Mouse (Mus musculus): ENCODE measurements at regions not wholly inside any gene's neighbourhood (a gene's known extent, or its start where the extent isn't known, plus 50 kb on each side); places are given as distances from the start of the nearest gene placed in this dataset.

DNA sequence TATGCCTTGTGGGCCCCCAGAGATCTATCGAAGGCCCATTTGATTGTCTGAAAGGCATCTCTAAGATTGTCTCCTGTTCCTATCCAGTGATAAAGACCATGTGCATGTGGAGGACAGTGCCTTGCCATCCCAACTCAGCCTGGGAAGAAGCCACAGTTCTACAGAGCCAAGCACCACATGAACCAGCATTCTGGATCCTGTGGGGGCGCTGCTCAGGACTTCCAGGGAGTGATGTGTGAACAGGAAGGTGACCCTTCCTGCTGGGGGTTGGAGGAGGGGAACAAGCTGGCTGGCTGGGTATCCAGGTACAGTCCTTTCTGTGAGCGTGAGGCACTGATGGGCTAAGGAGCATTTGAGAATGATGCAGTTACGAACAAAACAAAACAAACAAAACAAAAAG lies 163.8 kb downstream of the Gm26897 start:
- no peak for DNase-seq

DNA sequence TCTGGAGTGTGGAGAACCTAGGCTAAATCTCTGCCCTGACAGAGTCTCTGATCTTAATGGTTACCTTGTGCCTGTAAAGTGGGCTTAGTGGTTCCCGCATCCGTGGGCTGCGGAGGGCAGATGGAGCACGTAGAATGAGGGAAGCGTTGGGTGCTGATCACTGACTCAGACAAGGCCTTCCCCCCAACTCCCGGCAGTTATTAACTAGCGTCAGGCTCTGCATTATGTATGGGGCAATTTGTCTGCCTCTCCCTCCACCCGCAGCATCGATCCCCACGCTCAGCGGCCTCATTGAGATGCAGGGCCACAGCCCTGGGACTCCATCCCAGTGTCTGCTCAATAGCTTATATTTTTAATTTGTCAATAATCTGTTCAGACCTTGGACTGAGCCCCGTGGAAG lies 164.8 kb downstream of the Gm26897 start:
- no peak for DNase-seq

GRCm38 (mm10) chr5:111901197-111901596 lies 167.5 kb downstream of the Gm26897 start:
- no peak for DNase-seq

DNA sequence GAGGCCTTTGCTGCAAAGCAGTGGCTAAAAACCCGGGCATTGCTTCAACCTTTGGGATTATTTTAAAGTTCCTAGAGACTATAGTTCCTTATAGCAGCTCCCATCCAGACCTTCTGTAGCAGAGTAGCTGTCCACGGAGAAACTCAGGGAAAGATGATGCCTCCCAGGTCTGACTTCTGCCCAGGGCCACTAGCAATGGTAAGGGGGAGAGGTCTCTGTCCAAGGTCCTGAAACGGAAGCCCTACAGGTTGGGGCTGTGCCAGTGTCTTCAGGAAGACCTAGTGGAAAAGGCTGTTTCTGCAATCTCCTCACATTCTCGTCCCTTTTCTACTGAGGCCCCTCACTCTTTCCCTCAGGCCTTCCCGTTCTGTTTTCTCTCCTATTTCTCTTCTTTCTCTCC lies 168.0 kb downstream of the Gm26897 start:
- no peak for DNase-seq

- DNase-seq = peak; percentile 46
Observed at GRCm38 (mm10) chr5:111908085-111908484, 174.4 kb downstream of the Gm26897 start.

DNA sequence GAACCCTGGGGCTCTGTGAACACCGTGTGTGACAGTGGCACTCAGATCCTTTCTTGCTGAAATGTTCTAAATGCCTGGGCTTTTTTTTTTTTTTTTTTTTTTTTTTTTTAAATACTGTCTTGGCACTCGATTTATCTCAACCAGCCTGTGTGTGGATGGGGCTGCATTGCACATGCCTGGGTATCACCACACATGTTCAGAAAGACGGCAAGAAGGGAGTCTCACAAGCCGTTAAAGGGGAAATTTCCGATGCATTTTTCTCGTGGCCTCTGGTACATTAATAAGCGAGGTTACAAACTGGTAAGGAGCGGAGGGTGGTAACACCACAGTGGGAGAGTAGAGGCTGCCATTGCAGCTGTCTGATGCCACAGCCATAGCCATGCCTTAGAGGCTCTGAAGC lies 176.8 kb downstream of the Gm26897 start:
- DNase-seq = no peak

- DNase-seq = no peak
Observed at GRCm38 (mm10) chr5:111913354-111913753, 179.6 kb downstream of the Gm26897 start.

GRCm38 (mm10) chr5:111914296-111914695 lies 180.6 kb downstream of the Gm26897 start:
- no peak for DNase-seq

- no peak for DNase-seq
Observed at GRCm38 (mm10) chr5:111917643-111918252, 184.0 kb downstream of the Gm26897 start.

GRCm38 (mm10) chr5:111918888-111919287 lies 185.2 kb downstream of the Gm26897 start:
- DNase-seq = no peak

DNA sequence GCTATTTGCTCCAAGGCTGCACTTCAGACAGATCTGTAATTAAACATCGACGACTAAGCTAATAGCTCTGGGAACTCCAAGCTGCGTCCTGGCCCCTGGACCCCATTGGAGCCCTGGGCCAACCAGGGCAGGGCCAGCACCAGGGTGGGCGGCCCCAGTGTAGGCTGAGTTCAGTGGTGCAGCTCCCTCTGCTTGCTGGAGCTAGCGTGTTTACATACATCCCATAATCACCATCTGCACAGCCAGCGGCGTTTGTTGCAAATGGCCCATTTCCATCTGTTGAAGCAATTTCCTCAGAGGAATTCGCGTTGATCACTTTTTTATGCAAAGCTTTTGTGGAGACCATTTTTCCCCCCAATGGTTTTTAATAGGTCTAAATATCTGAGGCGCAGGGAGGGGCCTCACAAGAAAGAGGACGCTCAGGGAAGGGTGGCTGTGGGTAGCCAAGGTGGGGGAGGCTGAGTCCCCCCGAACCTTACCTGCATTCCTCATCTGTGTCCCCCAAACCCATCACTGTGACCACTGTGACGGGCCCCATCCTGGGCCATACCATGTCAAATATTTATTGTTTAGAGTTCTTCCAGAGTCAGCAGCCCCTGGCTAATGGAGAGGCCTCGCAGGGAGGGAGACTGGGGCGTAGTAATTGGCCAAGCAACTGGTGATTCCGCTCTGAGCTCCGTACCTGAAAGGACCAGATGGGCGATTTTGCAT lies 189.4 kb downstream of the Gm26897 start:
- DNase-seq = no peak

- no peak for DNase-seq
Observed at GRCm38 (mm10) chr5:111925757-111926156, 192.0 kb downstream of the Gm26897 start.

DNA sequence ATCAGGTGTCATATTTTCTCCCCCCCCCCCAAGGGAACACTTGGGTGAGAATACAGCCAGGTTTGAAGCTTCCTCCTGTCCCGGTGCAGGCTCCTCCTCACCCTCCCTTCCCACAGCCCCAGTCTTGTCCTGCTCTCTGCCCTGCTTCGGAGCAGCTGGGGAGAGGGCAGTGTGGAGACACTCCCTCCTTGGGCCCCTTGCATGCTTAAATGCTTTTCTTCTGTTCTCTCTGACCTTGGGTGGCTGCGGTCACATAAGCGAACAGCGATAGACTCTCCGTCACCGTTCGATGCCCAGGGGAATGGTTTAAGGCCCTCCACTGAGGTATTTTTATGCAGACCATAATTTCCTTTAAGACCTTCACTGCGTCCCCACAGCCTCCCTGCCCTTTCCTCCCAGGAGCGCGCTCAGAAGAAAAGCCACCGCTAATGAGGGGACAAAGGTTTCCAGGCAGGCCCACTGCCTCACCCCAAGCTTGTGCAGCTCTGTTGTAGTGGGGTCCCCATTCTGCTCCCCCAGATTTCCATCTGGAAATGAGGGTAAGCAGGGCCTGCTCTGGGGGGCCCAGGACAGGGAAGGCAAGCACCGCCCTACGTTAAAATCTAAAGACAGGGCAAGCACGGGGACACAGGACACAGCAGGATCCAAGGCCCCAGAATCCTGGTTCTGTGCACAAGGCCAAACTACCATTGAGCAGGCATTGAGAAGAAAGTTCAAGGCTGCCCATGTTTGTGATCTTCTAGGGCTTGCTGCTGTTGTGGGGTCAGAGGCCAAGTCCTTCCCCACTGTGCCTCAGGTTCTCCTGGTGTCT lies 195.7 kb downstream of the Gm26897 start:
- no peak for DNase-seq

DNA sequence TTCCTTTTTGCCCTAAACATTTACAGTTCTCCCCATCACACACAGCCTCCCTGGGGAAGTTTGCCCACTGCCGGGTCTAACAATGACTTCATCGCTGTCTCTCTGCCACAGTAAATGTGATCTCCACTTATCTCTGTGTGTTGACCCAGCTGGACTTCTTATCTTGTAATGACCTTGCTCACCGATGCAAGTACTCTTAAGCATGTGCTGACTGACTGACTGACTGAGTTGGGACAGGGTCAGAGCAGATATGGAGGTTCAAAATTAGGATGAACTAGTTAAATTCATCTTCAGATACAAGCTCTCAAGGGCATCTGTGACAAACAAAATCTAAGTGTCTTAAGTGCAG lies 196.2 kb downstream of the Gm26897 start:
- DNase-seq = no peak

DNA sequence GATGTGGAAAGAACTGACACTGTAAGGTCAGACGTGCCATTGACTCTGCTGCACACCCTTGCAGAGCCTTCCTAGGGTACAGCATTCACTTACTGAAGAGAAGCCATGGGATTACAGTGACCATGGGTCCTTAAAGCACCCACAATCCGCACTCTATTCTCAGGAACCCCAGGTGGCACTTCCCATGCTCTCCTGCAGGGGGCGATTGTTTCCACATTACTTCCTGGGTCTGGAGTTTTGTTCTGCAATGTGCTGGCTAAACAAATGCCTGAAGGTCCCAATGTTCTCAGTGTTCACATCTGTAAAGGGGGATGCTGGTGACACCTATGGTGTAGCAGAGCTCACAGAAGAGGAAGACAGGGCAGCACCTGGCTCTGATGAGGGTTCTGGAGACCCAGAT lies 198.0 kb downstream of the Gm26897 start:
- DNase-seq = no peak

- DNase-seq = no peak
Observed at GRCm38 (mm10) chr5:111935381-111936134, 201.8 kb downstream of the Gm26897 start.

GRCm38 (mm10) chr5:111941831-111942230 lies 208.1 kb downstream of the Gm26897 start:
- no peak for DNase-seq

- no peak for DNase-seq
Observed at GRCm38 (mm10) chr5:111942792-111943191, 209.1 kb downstream of the Gm26897 start.

GRCm38 (mm10) chr5:111943337-111944162 lies 209.8 kb downstream of the Gm26897 start:
- DNase-seq = no peak

DNA sequence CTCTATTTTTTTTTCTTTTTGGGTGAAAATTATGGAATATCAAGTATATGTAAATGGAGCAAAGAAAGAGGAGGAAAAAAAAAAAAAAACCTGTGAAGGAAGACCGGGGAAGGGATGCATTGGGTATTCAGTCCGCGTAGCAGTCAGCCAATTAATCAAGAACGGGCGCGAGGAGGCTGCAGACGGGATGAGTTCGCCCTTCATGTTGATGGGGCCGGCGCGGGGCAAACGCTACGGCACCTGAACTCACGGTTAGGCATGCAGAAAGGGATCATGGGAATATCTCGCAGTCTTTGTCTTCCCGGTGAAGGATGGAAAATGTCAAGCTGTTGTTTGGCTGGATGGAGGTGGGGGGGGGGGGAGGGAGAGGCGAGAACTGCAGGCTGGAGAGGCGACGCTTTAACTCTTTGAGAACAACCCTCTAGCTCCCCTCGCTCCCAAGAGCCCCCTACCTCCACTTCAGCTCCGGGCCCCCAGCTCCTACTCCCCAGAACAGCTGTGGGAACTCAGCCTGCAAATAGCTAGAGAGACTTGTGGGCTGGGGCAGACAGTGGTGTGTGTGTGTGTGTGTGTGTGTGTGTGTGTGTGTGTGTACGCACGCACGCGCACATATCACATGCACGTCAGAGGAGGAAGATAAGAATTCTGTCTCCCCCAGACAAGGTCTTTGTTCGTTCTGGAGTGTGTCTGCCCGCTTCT lies 210.7 kb downstream of the Gm26897 start:
- no peak for DNase-seq

GRCm38 (mm10) chr5:111944972-111945285 lies 211.2 kb downstream of the Gm26897 start:
- DNase-seq = no peak

DNA sequence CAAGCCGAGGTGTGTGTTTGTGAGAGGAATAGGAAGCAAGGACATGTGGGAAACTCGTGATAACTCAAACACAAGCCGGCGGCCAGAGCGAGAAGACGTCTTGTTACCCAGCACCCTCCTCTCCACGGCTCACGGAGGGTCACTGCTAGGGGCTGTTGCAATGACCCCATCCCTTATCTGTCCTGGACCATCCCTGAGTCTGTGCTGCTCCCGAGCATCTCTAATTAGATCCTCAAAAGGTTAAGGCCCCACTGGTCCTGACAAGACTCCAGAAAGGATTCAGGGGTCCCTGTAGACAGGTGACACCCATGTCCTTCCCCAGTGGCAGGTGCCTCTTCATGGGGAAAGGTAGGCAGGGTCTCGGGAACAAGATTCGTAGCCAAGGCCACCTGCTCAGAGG lies 212.6 kb downstream of the Gm26897 start:
- no peak for DNase-seq
